Mouse (Mus musculus) urinary bladder, postnatal 4 days (tissue): Measurements from ENCODE around the gene Ddx58.

ENCODE experiments used
- DNase-seq, 2 experiments: peaks; one replicate each; pipeline ENCODE4 v3.0.0; 2021 to 2022; ENCODE audit warnings: low spot score in 2 of 2

Gene Ddx58

DNA sequence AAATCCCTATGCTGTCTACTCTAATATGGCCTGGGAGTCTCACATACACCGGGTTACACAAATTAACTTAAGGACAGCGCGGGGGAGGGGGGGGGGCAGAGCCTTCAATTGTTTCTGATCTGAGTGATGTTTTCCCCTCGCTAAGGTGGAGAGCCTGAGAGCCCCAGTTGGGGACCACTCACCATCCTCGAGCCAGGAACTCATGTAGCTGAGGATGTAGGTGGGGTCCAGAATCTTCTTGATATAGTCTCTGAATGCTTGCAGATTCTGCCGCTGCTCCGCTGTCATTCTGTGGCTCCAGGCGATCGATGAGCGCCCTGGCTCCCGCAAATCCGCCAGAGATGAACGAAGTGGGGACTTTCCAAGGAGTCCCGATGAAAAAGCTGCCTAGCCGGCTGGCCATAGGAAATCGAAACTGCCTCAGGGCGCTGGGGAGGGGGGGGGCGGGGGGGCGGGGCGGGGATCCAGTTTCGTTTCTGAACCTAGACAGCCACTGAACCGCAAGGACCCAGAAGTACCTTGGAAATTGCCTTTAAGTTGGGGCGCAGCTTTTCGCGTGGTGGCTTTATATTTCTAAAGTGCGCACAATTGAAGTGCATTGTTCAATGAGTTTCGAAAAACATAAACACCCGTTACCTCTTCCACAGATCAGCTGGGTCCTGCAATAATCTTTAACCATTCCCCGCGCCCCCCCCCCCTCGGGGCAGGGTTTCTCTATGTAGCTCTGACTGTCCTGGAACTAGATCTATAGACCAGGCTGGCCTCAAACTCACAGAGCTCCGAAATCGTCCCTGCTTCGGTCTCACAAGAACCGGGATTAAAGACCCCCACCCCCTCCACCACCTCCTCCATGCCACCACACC is at the start of gene Ddx58:
TSS of gene Ddx58 (minus strand) at position 420 of the 863 bp plus-strand sequence.
- no peak for DNase-seq

- no peak for DNase-seq
Measured at GRCm38 (mm10) chr4:40289046-40289445, 49.4 kb upstream of the Ddx58 start.

GRCm38 (mm10) chr4:40287415-40287814 is 47.8 kb upstream of the Ddx58 start:
- DNase-seq: no peak

DNA sequence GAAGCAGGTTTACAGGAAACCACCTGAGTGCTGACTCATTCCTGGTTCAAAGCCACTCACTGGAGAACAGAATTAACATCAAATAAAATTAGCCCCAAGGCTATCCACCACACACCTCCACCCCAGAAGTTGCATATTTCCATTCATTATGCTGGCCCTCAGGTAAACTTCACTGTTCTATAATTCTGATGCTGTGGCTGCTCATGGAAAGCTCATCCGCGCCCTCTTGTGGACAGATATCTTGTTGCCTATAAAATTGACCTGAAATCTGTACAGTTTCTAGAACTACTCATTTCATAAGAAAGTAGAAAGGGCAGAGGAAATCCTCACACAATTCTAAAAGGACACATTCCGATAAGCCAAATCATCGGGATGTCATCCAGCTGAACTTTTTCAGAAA is 46.0 kb upstream of the Ddx58 start:
- peak in 1 of 2 experiments; percentile 74 for DNase-seq

GRCm38 (mm10) chr4:40279276-40279900 is 39.8 kb upstream of the Ddx58 start, which contains the start of gene Ndufb6:
TSS of gene Ndufb6 (minus strand) at chr4:40279421.
- DNase-seq: peak; percentile 94 to 98

GRCm38 (mm10) chr4:40278880-40279275 is 39.2 kb upstream of the Ddx58 start:
- DNase-seq: no peak

- DNase-seq: peak; percentile 92 to 94
Measured at GRCm38 (mm10) chr4:40269430-40270032, 29.9 kb upstream of the Ddx58 start, which contains the start of the genes Smim27 and Topors. TSS of gene Smim27 (plus strand) at chr4:40269579. TSS of gene Topors (minus strand) at chr4:40269850.

GRCm38 (mm10) chr4:40268835-40269234 is 29.2 kb upstream of the Ddx58 start:
- DNase-seq: peak in 1 of 2 experiments; percentile 34

DNA sequence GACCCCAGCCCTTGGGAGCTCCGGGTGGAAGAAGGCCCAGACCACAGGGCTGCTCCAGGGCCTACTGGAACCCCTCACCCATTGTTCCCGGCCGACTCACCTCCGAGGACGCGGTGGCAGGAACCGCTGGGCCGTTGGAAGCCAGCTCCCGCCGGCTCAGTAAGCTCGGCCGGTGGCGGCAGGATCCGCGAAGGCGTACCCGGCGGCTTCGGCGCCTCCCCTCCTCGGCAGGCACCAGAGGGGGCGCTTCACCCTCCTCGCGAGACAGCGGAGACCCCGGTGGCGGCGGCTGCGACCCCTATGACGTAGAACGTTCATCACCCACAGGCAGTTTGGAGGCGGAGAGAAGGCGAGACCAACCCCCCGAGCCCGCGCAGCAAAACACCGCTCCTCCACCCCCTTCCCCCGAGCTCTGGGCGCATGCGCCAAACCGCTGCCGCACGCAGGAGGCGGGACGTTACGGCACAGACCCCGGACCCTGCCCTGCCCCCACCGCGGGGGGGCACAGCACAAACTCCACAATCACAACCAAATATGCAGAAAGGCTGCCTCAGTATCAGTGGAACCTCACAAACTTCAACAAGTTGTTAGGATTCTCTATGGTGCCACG is 28.7 kb upstream of the Ddx58 start:
- peak; percentile 90 to 94 for DNase-seq

DNA sequence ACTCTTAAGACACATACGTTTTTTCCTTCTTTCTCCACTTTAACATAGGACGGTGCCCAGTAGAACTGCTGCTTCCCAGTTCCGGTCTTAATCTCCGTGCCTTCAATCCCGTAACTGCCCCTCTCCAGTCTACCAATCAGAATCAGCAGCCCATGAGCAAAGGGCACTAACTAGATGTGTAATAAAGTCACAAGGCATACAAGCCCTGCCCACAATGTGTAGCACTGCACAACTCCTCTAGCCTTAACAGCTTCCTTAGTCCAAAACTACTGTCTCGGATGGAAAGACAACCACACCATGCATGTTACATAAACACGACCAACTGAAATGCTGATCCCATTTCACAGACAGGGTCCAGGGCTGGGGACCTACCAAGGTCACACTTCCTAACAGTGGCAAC is 28.1 kb upstream of the Ddx58 start:
- no peak for DNase-seq

DNA sequence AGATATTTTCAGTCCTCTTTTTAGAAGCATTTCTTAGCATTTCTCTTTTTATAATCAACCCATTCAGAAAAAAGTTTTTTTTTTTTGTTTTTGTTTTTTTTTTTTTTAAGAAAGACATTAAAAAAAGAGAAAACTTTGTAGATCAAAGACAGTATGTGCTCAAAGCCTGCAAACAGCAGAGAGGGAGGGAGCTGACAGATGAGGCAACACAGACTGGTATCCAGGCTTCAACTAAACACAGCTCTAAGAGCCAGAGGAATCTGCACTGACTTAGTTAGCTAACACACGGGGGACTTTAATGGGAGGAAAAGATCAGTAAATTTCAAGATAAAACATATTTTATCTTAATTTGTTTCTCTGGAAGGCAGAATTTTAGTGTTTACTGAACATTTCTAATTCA is 24.7 kb upstream of the Ddx58 start:
- no peak for DNase-seq

DNA sequence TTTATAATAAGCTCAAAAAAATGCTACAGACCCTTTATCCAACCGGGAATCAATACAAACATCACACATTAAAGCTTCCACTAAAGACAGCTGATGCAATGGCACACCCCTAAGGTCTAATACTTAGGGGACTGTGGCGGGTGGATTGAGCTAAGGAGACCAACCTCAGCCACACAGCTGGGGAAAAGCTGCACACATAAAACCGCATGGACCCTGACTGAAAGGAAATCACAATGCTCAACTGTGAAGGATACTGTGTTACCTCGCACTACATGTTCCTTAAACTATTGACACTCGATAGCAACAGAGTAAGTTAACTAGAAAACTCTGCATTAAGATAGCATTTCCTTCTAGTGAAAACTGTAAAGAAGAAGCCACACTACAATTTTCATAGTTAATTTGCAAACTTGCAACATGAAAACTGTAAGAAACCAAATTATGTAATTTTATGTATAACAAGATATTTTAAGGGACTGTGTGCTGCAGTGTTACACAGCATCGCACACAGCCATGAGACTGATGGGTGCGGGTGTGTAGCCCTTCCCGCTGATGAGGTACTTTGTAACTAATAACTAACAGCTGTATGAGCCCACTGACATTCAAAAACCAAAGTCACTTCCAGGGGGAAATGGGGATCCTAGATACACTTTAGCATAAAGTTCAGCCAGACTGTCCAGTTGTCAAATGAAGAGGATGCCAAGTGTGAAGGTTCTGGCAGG is 14.9 kb upstream of the Ddx58 start:
- DNase-seq: no peak

DNA sequence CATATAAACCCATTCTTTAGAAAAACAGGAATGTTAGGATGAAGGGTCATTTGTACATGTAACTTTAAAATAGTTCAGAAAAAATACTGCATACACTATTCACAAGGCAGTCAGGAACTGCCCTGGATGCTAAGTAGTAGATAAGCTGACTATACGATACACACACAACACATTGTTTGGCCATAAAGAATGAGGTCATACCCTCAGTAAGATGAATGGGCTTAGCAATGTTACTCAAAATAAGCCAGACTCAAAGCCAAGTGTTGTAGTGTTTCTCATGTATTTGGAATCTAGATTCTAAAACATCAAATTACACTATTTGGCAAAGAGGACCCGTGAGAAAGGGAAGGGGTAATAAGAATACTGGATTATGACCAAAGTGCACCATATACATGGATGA is 14.1 kb upstream of the Ddx58 start:
- DNase-seq: no peak

DNA sequence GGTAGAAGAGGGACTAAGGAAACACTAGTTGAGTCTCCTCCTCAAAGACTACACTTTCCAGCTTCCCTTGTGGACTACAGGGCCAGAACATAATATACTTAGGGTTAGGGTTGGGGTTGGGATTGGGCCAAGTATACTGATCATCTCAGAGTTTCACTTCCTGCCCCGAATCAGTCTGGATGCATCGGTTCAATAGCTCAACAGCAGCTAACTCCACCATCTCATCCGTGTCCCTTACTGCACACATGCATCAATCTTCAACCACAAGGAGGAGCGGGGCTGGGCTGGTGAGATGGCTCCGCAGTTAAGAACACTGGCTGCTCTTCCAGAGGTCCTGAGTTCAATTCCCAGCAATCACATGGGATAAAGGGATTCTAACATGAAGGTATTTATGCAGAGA is 11.4 kb upstream of the Ddx58 start:
- DNase-seq: no peak

- DNase-seq: no peak
Measured at GRCm38 (mm10) chr4:40244035-40244434, 4.4 kb upstream of the Ddx58 start.

- DNase-seq: no peak
Measured at GRCm38 (mm10) chr4:40243006-40243405, 3.4 kb upstream of the Ddx58 start.

DNA sequence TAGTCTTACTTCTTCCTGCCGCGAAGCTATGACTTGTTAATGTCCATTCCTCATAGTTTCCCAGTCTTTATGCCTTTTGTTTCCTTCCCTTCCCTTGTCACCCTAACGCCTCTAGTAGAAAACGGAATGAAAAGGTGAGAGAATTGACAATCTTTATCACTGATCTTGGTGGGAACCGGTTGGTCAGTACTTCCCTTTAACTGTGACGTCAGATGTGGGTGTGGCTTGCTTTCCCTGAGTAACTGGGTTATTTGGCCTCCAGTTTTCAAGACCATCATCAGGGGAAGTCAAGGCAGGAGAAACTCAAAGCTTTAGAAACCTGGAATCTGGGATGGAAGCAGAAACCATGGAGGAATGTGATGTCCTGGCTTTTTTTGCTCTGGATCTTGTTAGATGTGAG is 2.3 kb upstream of the Ddx58 start:
- DNase-seq: no peak

- no peak for DNase-seq
Measured at GRCm38 (mm10) chr4:40240272-40240744, 680 bp upstream of the Ddx58 start.

GRCm38 (mm10) chr4:40238483-40239408 is 882 bp downstream of the Ddx58 start:
- DNase-seq: peak in 1 of 2 experiments; percentile 24

GRCm38 (mm10) chr4:40236829-40237228 is 2.8 kb downstream of the Ddx58 start:
- no peak for DNase-seq
